Mouse (Mus musculus): ENCODE data around the gene Tmem223. TPM values are rescaled to one million over a fixed set of nuclear protein-coding genes. Genes with fewer than 3 reads are reported as not detected.
A peak's percentile ranks its signal among the peaks of the same experiment; 100 is the strongest.

Tmem223 gene
- polyA plus RNA-seq, 1 experiment from 2014 or later: 178 TPM

DNA sequence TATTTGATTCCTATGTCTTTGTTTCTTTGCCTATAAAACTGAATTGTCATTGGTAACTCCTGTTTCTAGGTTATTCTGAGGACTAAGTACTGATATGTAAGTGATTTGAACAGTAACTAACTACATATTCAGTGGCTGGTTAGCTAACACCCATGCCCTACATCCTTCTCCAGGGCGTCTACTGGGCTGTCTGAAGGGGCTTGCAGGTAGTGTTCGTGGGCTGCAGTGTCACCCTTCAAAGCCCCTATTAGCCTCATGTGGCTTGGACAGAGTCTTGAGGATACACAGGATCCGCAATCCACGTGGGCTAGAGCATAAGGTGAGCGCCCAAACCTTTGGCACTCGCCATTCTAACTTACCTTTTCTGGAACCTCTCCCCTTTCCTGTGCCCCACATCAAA, 31.1 kb upstream of the Tmem223 start:
- Histone ChIP-seq H3K4me2 (replicated peaks; ENCODE audit: low read depth, low read length) (no peak overlapping the region), H3K4me3 (ENCODE audit: low read depth, low read length) (no peak overlapping the region), H3K36me3 (ENCODE audit: control insufficient read depth, insufficient read depth, low read length) (peaks cover 33% of the 10 kb centered on the region), H3K4me1 (ENCODE audit: control insufficient read depth, insufficient read depth, low read length) (peaks cover 17% of the 10 kb centered on the region), H3K9me3 (ENCODE audit: control insufficient read depth, low read depth, low read length) (no peaks in the 10 kb centered on the region), H3K27me3 (ENCODE audit: control insufficient read depth, insufficient read depth, low read length) (no peaks in the 10 kb centered on the region), H3K9ac (replicated peaks; ENCODE audit: low read depth, low read length) (no peak overlapping the region), H3K27ac (ENCODE audit: low read length) (no peak overlapping the region)
- ATAC-seq (ENCODE audit: insufficient number of reproducible peaks, insufficient read depth, low FRiP score, low read depth): no peak
- WGBS: 96% methylated on average over 6 of the region's 6 CpGs

DNA sequence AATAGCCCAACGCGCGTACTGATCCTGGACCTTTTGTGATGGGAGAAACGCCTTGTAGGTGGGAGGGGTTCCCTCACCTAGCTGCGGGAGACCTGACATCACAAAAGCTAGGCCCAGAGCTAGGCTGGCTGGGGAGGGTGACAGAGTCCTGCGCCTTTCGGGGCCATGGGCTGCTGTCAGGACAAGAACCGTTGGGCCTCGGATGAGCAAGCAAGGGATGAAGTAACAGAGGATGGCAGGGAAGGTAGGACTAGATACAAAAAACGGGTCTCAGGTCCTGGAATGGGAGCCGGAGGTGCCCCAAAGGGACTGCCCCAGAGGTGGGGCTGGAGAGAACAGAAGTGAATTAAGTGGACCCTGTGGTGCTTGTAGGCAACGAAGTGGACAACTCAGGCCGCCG, 30.2 kb upstream of the Tmem223 start, which contains the start of gene 1700092M07Rik:
1700092M07Rik (plus strand) TSS at position 116 of the 400 bp plus-strand sequence.
- Histone ChIP-seq H3K4me3 (ENCODE audit: low read depth, low read length) (peak within 1 kb of the TSS; percentile 97), H3K9me3 (ENCODE audit: control insufficient read depth, low read depth, low read length) (no peaks in the 10 kb centered on the region), H3K27me3 (ENCODE audit: control insufficient read depth, insufficient read depth, low read length) (no peaks in the 10 kb centered on the region), H3K27ac (ENCODE audit: low read length) (peak within 1 kb of the TSS; percentile 96), H3K9ac (replicated peaks; ENCODE audit: low read depth, low read length) (peak within 1 kb of the TSS; percentile 95), H3K4me1 (ENCODE audit: control insufficient read depth, insufficient read depth, low read length) (peaks cover 17% of the 10 kb centered on the region), H3K36me3 (ENCODE audit: control insufficient read depth, insufficient read depth, low read length) (peaks cover 42% of the 10 kb centered on the region), H3K4me2 (replicated peaks; ENCODE audit: low read depth, low read length) (peak within 1 kb of the TSS; percentile 40)
- WGBS: 61% methylated on average over 14 of the region's 14 CpGs
- no peak for ATAC-seq (ENCODE audit: insufficient number of reproducible peaks, insufficient read depth, low FRiP score, low read depth)

DNA sequence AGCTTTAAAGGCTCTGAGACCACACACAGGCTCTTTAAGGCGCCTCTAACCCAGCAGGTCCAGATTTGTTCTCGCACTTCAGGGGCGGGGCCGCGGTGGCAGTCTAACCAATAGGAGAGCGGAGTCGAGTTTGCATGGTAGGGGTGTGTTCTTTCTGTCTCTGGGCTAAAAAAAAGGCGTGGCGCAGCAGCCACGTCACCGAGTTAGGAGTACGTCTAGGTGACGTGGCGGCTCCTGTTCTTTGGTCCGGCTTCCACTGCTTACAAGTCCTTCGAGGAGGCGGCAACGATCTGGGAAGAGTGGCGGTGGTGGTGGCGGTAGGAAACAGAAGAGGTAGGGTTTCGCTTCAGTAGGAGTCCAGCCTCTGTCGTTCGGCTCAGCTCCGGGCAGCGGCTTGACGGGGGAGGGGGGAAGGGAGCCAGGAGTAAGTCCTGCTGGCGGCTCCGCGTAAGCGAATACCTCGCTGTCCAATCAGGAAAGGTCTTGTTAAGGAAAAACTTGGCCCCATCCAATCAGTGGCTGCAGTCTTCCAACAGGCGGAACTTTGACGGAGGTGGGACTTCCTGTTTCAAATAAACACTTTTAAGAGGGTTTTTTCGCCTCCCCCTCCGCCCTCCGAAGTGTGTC, 29.4 kb upstream of the Tmem223 start, which contains the start of gene Stx5a:
Stx5a (plus strand) TSS at position 171 of the 627 bp plus-strand sequence.
- Histone ChIP-seq H3K27me3 (ENCODE audit: control insufficient read depth, insufficient read depth, low read length) (no peaks in the 10 kb centered on the region), H3K9me3 (ENCODE audit: control insufficient read depth, low read depth, low read length) (no peaks in the 10 kb centered on the region), H3K36me3 (ENCODE audit: control insufficient read depth, insufficient read depth, low read length) (peaks cover 49% of the 10 kb centered on the region), H3K4me2 (replicated peaks; ENCODE audit: low read depth, low read length) (peak within 1 kb of the TSS; percentile 96), H3K9ac (replicated peaks; ENCODE audit: low read depth, low read length) (peak within 1 kb of the TSS; percentile 95), H3K4me3 (ENCODE audit: low read depth, low read length) (peak within 1 kb of the TSS; percentile 97), H3K4me1 (ENCODE audit: control insufficient read depth, insufficient read depth, low read length) (peaks cover 17% of the 10 kb centered on the region), H3K27ac (ENCODE audit: low read length) (peak within 1 kb of the TSS; percentile 96)
- under 1% methylated on average over 36 of the region's 36 CpGs for WGBS
- ATAC-seq (ENCODE audit: insufficient number of reproducible peaks, insufficient read depth, low FRiP score, low read depth): peak; percentile 98

DNA sequence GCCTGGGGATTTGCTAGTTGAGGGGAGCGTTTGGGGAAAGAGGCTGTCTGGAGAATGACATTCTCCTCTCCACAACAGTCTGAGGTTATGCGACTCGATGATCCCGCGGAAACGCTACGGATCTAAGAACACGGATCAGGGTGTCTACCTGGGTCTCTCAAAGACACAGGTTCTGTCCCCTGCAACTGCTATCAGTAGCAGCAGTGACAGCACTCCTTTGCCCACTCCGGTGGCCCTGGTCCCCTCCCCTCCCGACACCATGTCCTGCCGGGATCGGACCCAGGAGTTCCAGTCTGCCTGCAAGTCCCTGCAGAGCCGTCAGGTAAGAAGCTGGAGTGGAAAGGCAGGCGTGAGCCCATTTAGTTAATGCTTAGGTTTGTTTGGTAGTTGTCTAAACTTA, 28.6 kb upstream of the Tmem223 start:
- no peak for ATAC-seq (ENCODE audit: insufficient number of reproducible peaks, insufficient read depth, low FRiP score, low read depth)
- H3K4me2 ChIP-seq (replicated peaks; ENCODE audit: low read depth, low read length): peak overlapping the region; percentile 96
- H3K4me3 ChIP-seq (ENCODE audit: low read depth, low read length): peak overlapping the region; percentile 97
- peak overlapping the region; percentile 95 for H3K9ac ChIP-seq (replicated peaks; ENCODE audit: low read depth, low read length)
- peak overlapping the region; percentile 96 for H3K27ac ChIP-seq (ENCODE audit: low read length)
- peaks cover 57% of the 10 kb centered on the region for H3K36me3 ChIP-seq (ENCODE audit: control insufficient read depth, insufficient read depth, low read length)
- WGBS: 13% methylated on average over 14 of the region's 14 CpGs
- no peaks in the 10 kb centered on the region for H3K27me3 ChIP-seq (ENCODE audit: control insufficient read depth, insufficient read depth, low read length)
- H3K9me3 ChIP-seq (ENCODE audit: control insufficient read depth, low read depth, low read length): no peaks in the 10 kb centered on the region
- H3K4me1 ChIP-seq (ENCODE audit: control insufficient read depth, insufficient read depth, low read length): peaks cover 15% of the 10 kb centered on the region

DNA sequence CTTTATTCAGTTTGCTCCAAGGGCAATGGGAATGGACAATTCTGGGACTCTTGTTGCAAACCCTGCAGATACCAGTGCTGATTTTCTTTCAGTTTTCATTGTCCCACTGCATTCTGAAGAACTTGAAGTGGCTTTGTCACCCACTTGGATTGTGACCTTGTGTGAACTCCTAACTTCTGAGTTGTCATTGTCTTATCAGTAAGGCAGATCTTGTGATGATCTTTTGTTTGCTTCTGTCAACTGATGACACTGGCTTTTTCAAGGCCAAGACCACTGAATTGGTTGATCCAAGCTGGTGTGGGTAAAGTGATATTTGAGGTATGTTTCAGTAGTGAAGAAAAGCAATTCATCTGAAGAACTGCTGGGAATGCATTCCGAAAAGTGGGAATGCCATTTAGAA, 25.4 kb upstream of the Tmem223 start:
- no peak for ATAC-seq (ENCODE audit: insufficient number of reproducible peaks, insufficient read depth, low FRiP score, low read depth)
- no peak overlapping the region for H3K4me3 ChIP-seq (ENCODE audit: low read depth, low read length)
- no peak overlapping the region for H3K9ac ChIP-seq (replicated peaks; ENCODE audit: low read depth, low read length)
- H3K4me2 ChIP-seq (replicated peaks; ENCODE audit: low read depth, low read length): no peak overlapping the region
- no peaks in the 10 kb centered on the region for H3K9me3 ChIP-seq (ENCODE audit: control insufficient read depth, low read depth, low read length)
- H3K27me3 ChIP-seq (ENCODE audit: control insufficient read depth, insufficient read depth, low read length): no peaks in the 10 kb centered on the region
- peaks cover 13% of the 10 kb centered on the region for H3K4me1 ChIP-seq (ENCODE audit: control insufficient read depth, insufficient read depth, low read length)
- no peak overlapping the region for H3K27ac ChIP-seq (ENCODE audit: low read length)
- peaks cover 66% of the 10 kb centered on the region for H3K36me3 ChIP-seq (ENCODE audit: control insufficient read depth, insufficient read depth, low read length)
- 91% methylated on average over 1 of the region's 1 CpGs for WGBS

DNA sequence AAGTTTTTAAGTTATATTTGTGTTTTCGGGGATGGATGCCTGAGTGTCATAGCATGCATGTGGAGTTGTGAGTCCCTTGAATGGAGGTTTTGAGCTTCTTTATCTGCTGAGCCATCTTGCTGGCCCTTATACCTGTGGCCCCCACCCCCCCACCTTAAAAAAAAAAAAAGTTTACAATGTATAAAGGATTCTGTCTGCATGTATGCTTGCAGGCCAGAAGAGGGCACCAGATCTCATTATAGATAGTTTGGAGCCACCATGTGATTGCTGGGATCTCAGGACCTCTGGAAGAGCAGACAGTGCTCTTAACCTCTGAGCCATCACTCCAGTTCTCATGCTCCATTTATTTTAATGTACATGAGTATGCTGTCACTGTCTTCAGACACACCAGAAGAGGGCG, 23.4 kb upstream of the Tmem223 start:
- ATAC-seq (ENCODE audit: insufficient number of reproducible peaks, insufficient read depth, low FRiP score, low read depth): no peak
- Histone ChIP-seq H3K27me3 (ENCODE audit: control insufficient read depth, insufficient read depth, low read length) (no peaks in the 10 kb centered on the region), H3K4me1 (ENCODE audit: control insufficient read depth, insufficient read depth, low read length) (peaks cover 7% of the 10 kb centered on the region; the same call in 1 of the 2 replicates), H3K9ac (replicated peaks; ENCODE audit: low read depth, low read length) (no peak overlapping the region), H3K4me2 (replicated peaks; ENCODE audit: low read depth, low read length) (no peak overlapping the region), H3K36me3 (ENCODE audit: control insufficient read depth, insufficient read depth, low read length) (peaks cover 80% of the 10 kb centered on the region), H3K4me3 (ENCODE audit: low read depth, low read length) (no peak overlapping the region), H3K27ac (ENCODE audit: low read length) (no peak overlapping the region), H3K9me3 (ENCODE audit: control insufficient read depth, low read depth, low read length) (no peaks in the 10 kb centered on the region)
- WGBS: 83% methylated on average over 2 of the region's 2 CpGs

DNA sequence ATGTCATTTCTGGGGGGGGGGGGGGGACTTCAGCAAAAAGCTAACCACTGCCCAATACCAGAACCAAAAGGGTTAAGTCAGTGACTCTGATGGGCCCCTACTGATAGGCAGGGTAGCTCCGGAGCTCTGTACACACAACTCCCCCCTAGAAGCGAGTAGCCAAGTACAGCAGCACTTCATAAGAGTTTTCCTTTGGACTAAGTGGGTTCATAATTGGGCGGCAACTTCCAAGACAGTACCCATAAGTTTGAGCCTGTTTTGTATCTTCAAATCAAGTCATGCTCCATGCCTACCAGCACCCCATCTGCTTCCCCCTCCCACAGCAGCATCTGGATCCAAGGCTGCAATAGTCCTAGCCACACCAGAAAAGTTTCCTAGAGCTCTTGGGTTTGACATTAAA, 15.1 kb upstream of the Tmem223 start:
- no peak for ATAC-seq (ENCODE audit: insufficient number of reproducible peaks, insufficient read depth, low FRiP score, low read depth)
- Histone ChIP-seq H3K9ac (replicated peaks; ENCODE audit: low read depth, low read length) (no peak overlapping the region), H3K9me3 (ENCODE audit: control insufficient read depth, low read depth, low read length) (no peaks in the 10 kb centered on the region), H3K4me1 (ENCODE audit: control insufficient read depth, insufficient read depth, low read length) (peaks cover 6% of the 10 kb centered on the region), H3K36me3 (ENCODE audit: control insufficient read depth, insufficient read depth, low read length) (peaks cover 41% of the 10 kb centered on the region), H3K4me3 (ENCODE audit: low read depth, low read length) (no peak overlapping the region), H3K4me2 (replicated peaks; ENCODE audit: low read depth, low read length) (peak overlapping the region; percentile 39), H3K27me3 (ENCODE audit: control insufficient read depth, insufficient read depth, low read length) (no peaks in the 10 kb centered on the region), H3K27ac (ENCODE audit: low read length) (no peak overlapping the region)
- WGBS: 72% methylated on average over 3 of the region's 3 CpGs

DNA sequence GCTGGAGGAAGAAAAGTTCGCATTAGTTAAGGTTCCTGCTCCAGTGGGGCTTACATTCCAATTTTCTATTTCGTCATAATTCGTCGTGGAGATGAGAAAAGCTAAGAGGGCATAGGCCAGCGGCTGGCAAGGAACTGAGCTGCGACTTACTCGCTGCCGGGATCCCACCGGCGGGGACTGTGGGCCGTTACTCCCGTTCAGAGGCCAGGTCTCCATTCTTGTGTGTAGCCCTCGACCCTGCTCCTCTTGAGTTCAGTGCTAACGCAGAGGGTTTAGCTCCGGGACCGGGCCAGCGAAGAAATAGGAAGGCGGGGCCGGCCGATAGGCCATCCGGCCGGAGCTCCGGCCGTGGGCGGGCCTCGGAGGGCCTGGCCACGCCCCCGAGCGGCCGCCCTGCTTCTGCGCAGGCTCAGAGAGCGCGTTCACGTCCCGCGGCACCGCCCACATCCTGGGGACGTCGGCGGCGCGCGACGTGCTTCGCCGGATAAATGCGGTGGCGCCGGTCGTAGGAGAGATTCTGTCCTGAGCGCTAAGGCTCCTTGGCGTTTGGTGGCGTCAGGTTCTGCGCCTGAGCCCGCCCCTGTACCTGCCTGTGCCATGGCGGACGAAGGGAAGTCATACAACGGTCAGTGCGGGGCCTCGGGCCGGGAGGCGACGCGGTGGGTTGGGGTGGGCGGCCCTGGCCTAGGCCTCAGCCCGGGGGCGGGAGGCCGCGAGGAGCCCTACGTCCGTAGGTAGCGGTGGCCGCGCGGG, 14.0 kb upstream of the Tmem223 start, which contains the start of gene Nxf1:
Nxf1 (plus strand) TSS at position 439 of the 753 bp plus-strand sequence.
- H3K9ac ChIP-seq (replicated peaks; ENCODE audit: low read depth, low read length): peak within 1 kb of the TSS; percentile 89
- under 1% methylated on average over 75 of the region's 75 CpGs for WGBS
- peak within 1 kb of the TSS; percentile 68 for H3K4me3 ChIP-seq (ENCODE audit: low read depth, low read length)
- H3K9me3 ChIP-seq (ENCODE audit: control insufficient read depth, low read depth, low read length): no peaks in the 10 kb centered on the region
- peak; percentile 93 for ATAC-seq (ENCODE audit: insufficient number of reproducible peaks, insufficient read depth, low FRiP score, low read depth)
- H3K4me2 ChIP-seq (replicated peaks; ENCODE audit: low read depth, low read length): peak within 1 kb of the TSS; percentile 73
- H3K27me3 ChIP-seq (ENCODE audit: control insufficient read depth, insufficient read depth, low read length): no peaks in the 10 kb centered on the region
- H3K27ac ChIP-seq (ENCODE audit: low read length): peak within 1 kb of the TSS; percentile 80
- peaks cover 6% of the 10 kb centered on the region for H3K4me1 ChIP-seq (ENCODE audit: control insufficient read depth, insufficient read depth, low read length)
- peaks cover 31% of the 10 kb centered on the region for H3K36me3 ChIP-seq (ENCODE audit: control insufficient read depth, insufficient read depth, low read length)

Data from stomach, embryonic 14.5 days (tissue).